Mouse (Mus musculus) lung, embryonic 15.5 days (tissue): ENCODE data around the gene Vmp1. TPM values are rescaled to one million over a fixed set of nuclear protein-coding genes. Genes with fewer than 3 reads are reported as not detected.
A peak's percentile ranks its signal among the peaks of the same experiment; 100 is the strongest.

ENCODE experiments used
- ATAC-seq: fragments of 200-750 bp; cut with Nextera tagmentation; 2 replicates; pipeline ENCODE4 v1.8.0; 2017; ENCODE audit warnings: moderate number of reproducible peaks, borderline replicate concordance; ENCODE audit not compliant: low FRiP score, low TSS enrichment; ENCODE audit errors: extremely low read depth
- H3K27ac ChIP-seq: fragments of 300-500 bp; sonication (generic); 2 replicates; pipeline ENCODE4 v1.5.1; 2015; ENCODE audit warnings: moderate library complexity, mild to moderate bottlenecking, inconsistent platforms
- H3K27me3 ChIP-seq: fragments of 300-500 bp; sonication (generic); 2 replicates; pipeline ENCODE4 v1.6.1; 2015; ENCODE audit warnings: inconsistent platforms
- H3K36me3 ChIP-seq: fragments of 300-500 bp; sonication (generic); 2 replicates; pipeline ENCODE4 v1.6.1; 2015; ENCODE audit warnings: inconsistent platforms
- H3K4me1 ChIP-seq: fragments of 300-500 bp; sonication (generic); 2 replicates; pipeline ENCODE4 v1.6.1; 2015; ENCODE audit warnings: inconsistent platforms
- H3K4me2 ChIP-seq: fragments of 300-500 bp; sonication (generic); 2 replicates; pipeline ENCODE4 v1.6.1; 2015; ENCODE audit warnings: inconsistent platforms, mild to moderate bottlenecking, moderate library complexity
- H3K4me3 ChIP-seq: fragments of 300-500 bp; sonication (generic); 2 replicates; pipeline ENCODE4 v1.5.1; 2015; ENCODE audit warnings: mild to moderate bottlenecking, inconsistent platforms
- H3K9ac ChIP-seq: fragments of 300-500 bp; sonication (generic); 2 replicates; pipeline ENCODE4 v1.6.1; 2015; ENCODE audit warnings: inconsistent platforms
- H3K9me3 ChIP-seq: fragments of 300-500 bp; sonication (generic); 2 replicates; pipeline ENCODE4 v1.6.1; 2016; ENCODE audit warnings: inconsistent platforms
- WGBS: fragments of 180-500 bp; shearing (Covaris S2); methylation state at CpG from one replicate; pipeline ENCODE4 v1.1.7; 2015; 5-methylcytosine and 5-hydroxymethylcytosine counted together
- polyA plus RNA-seq: library from polyadenylated mRNA; unstranded; fragments of >200 nt; fragmentation: Nextera tagmentation; extraction: Ambion mirVana; gene quantifications from 2 replicates; pipeline ENCODE4 v1.2.1, GENCODE M21; 2015

Vmp1 gene
- polyA plus RNA-seq, 1 experiment from 2014 or later, result 107 TPM

- peaks cover 37% of the 10 kb centered on the region for H3K4me1 ChIP-seq
- WGBS, result 21% methylated on average over 15 of the region's 15 CpGs
- H3K4me2 ChIP-seq, result peak overlapping the region; percentile 30
- peak overlapping the region; percentile 85 for H3K27ac ChIP-seq
- no peaks in the 10 kb centered on the region for H3K27me3 ChIP-seq
- H3K9me3 ChIP-seq, result no peaks in the 10 kb centered on the region
- H3K36me3 ChIP-seq, result no peaks in the 10 kb centered on the region
- H3K4me3 ChIP-seq, result no peak overlapping the region; the same call in 1 of the 2 replicates
- peak; percentile 79 for ATAC-seq
- H3K9ac ChIP-seq, result 0 out of 2 replicates have a peak overlapping the region, but pooled peaks have one; percentile 6
Measured at GRCm38 (mm10) chr11:86571047-86571855, 112.4 kb downstream of the Vmp1 start.

- no peak overlapping the region for H3K4me3 ChIP-seq
- no peaks in the 10 kb centered on the region for H3K27me3 ChIP-seq
- H3K9ac ChIP-seq, result no peak overlapping the region
- no peaks in the 10 kb centered on the region for H3K36me3 ChIP-seq
- H3K4me2 ChIP-seq, result no peak overlapping the region
- peaks cover 30% of the 10 kb centered on the region for H3K4me1 ChIP-seq
- peak overlapping the region; percentile 85 for H3K27ac ChIP-seq
- no peaks in the 10 kb centered on the region for H3K9me3 ChIP-seq
- no peak for ATAC-seq
- 28% methylated on average over 9 of the region's 9 CpGs for WGBS
Measured at GRCm38 (mm10) chr11:86570261-86570746, 113.3 kb downstream of the Vmp1 start.

GRCm38 (mm10) chr11:86568425-86568824 lies 115.2 kb downstream of the Vmp1 start:
- no peak overlapping the region for H3K4me3 ChIP-seq
- H3K9ac ChIP-seq, result no peak overlapping the region
- 47% methylated on average over 3 of the region's 3 CpGs for WGBS
- no peak overlapping the region for H3K27ac ChIP-seq
- no peaks in the 10 kb centered on the region for H3K27me3 ChIP-seq
- ATAC-seq, result no peak
- no peaks in the 10 kb centered on the region for H3K36me3 ChIP-seq
- H3K9me3 ChIP-seq, result no peaks in the 10 kb centered on the region
- H3K4me2 ChIP-seq, result no peak overlapping the region
- H3K4me1 ChIP-seq, result peaks cover 30% of the 10 kb centered on the region

- 81% methylated on average over 4 of the region's 4 CpGs for WGBS
- H3K9ac ChIP-seq, result no peak overlapping the region
- H3K4me2 ChIP-seq, result no peak overlapping the region
- no peak for ATAC-seq
- no peaks in the 10 kb centered on the region for H3K4me1 ChIP-seq
- no peak overlapping the region for H3K27ac ChIP-seq
- no peak overlapping the region for H3K4me3 ChIP-seq
- H3K27me3 ChIP-seq, result no peaks in the 10 kb centered on the region
- no peaks in the 10 kb centered on the region for H3K9me3 ChIP-seq
- H3K36me3 ChIP-seq, result peaks cover 19% of the 10 kb centered on the region; the same call in 1 of the 2 replicates
Measured at GRCm38 (mm10) chr11:86558258-86558657, 125.4 kb downstream of the Vmp1 start.

- H3K9me3 ChIP-seq, result no peaks in the 10 kb centered on the region
- H3K27ac ChIP-seq, result no peak overlapping the region
- peaks cover 31% of the 10 kb centered on the region; the same call in 1 of the 2 replicates for H3K36me3 ChIP-seq
- H3K4me2 ChIP-seq, result no peak overlapping the region
- WGBS, result 84% methylated on average over 6 of the region's 6 CpGs
- no peak overlapping the region for H3K9ac ChIP-seq
- ATAC-seq, result no peak
- H3K4me3 ChIP-seq, result no peak overlapping the region
- H3K27me3 ChIP-seq, result no peaks in the 10 kb centered on the region
- no peaks in the 10 kb centered on the region for H3K4me1 ChIP-seq
Measured at GRCm38 (mm10) chr11:86553525-86553924, 130.1 kb downstream of the Vmp1 start.

DNA sequence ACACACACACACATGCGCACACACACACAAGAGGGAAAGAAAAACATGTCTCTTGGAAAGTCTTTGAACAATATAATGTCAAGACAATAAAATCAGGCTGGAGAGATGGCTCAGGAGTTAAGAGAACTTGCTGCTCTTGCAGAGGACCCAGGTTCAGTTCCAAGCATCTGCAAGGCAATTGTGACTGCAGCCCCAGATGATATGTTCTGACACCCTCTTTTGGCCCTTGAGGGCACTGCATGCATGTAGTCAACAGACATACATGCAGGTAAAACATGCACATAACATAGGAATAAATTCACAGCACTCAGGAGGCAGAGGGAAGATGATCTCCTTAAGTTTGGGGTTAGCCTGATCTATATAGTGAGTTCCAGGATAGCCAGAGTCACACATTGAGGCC lies 136.2 kb downstream of the Vmp1 start:
- Histone ChIP-seq H3K4me3 (no peak overlapping the region), H3K4me1 (peaks cover 21% of the 10 kb centered on the region), H3K36me3 (peaks cover 7% of the 10 kb centered on the region; the same call in 1 of the 2 replicates), H3K27ac (no peak overlapping the region), H3K9me3 (no peaks in the 10 kb centered on the region), H3K27me3 (no peaks in the 10 kb centered on the region), H3K4me2 (no peak overlapping the region), H3K9ac (no peak overlapping the region)
- ATAC-seq, result no peak
- 95% methylated on average over 1 of the region's 1 CpGs for WGBS

- Histone ChIP-seq H3K4me2 (peak overlapping the region; percentile 57), H3K9ac (peak overlapping the region; percentile 54), H3K4me1 (peaks cover 21% of the 10 kb centered on the region), H3K27me3 (no peaks in the 10 kb centered on the region), H3K27ac (peak overlapping the region; percentile 84), H3K4me3 (peak overlapping the region; percentile 77), H3K9me3 (no peaks in the 10 kb centered on the region), H3K36me3 (peaks cover 7% of the 10 kb centered on the region; the same call in 1 of the 2 replicates)
- WGBS, result 76% methylated on average over 8 of the region's 8 CpGs
- ATAC-seq, result no peak
Measured at GRCm38 (mm10) chr11:86545556-86545955, 138.1 kb downstream of the Vmp1 start.

DNA sequence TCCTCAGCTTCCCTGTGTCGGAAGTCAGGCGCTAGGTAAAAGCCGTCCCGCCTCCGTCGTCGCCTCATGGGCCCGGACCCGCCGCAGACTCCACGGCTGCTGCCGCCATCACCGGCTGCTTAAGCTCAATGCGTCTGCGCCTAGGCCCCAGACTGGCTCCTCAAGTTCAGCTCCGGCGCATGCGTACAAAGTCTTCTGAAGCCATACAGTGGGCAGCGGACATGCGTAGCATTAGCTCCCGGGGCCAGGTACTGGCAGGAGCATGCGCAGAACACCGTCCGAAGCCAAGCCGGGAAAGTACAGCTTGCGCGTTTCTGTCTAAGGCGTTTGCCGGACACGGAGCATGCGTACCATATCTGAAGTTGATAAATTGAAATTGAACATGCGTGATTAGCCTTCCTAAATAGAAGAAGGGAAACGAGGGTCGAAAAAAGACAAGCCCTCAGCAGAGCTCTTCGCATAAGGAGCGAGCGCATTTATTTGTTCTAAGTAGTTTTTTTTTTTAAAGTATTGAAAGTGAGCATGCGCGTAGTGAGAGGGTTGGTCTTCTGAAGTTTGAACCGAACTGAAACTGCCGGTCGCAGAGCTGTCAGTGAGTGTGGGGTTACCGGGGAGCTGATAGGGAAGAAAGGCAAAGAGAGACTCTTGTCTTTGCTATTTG lies 138.9 kb downstream of the Vmp1 start, which contains the start of the genes Rps6kb1 and Tubd1:
Gene Rps6kb1 (minus strand): TSS at position 167 of the 661 bp plus-strand sequence.
Gene Tubd1 (plus strand): TSS at position 353 of the 661 bp plus-strand sequence.
- H3K4me1 ChIP-seq, result peaks cover 21% of the 10 kb centered on the region
- H3K27me3 ChIP-seq, result no peaks in the 10 kb centered on the region
- peaks cover 7% of the 10 kb centered on the region; the same call in 1 of the 2 replicates for H3K36me3 ChIP-seq
- no peaks in the 10 kb centered on the region for H3K9me3 ChIP-seq
- peak within 1 kb of the TSS; percentile 77 for H3K4me3 ChIP-seq
- peak; percentile 98 for ATAC-seq
- peak within 1 kb of the TSS; percentile 84 for H3K27ac ChIP-seq
- peak within 1 kb of the TSS; percentile 87 for H3K9ac ChIP-seq
- peak within 1 kb of the TSS; percentile 76 for H3K4me2 ChIP-seq
- WGBS, result under 1% methylated on average over 43 of the region's 43 CpGs

DNA sequence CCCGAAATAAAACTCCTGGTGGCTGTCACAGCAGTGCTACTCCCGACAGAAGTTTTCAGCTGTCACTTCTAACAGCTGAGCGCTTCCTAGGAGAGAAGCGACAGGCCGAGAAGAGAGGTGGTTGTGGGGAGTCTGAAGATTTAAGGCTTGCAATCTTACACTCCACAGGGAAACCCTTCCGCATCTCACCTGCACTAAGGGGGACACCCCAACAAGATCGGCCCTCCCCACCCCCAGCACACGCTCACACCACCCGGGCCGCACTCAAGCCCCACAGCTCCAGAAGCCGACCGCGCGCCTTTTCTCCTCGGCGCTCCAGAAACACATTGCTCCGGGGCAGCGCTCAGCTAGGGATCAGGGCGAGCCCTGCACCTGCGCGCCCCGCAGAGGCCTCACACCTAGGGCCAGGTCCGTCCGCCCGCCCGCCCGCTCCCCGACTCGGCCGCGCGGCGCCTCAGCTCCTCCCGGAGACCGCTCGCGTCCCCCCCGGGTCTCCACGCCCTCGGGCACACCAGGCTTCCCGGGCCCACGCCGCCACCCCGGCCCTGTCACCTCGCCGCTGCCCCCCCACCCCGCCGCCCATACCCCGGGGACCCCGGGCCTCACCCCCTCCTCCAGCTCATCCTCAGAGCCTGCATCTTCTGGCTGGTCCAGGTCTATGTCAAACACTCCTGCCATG lies 139.5 kb downstream of the Vmp1 start:
- H3K27me3 ChIP-seq, result no peaks in the 10 kb centered on the region
- H3K4me3 ChIP-seq, result peak overlapping the region; percentile 77
- peaks cover 3% of the 10 kb centered on the region; the same call in 1 of the 2 replicates for H3K36me3 ChIP-seq
- H3K9me3 ChIP-seq, result no peaks in the 10 kb centered on the region
- WGBS, result under 1% methylated on average over 30 of the region's 50 CpGs
- H3K9ac ChIP-seq, result peak overlapping the region; percentile 87
- ATAC-seq, result peak; percentile 60
- H3K4me2 ChIP-seq, result peak overlapping the region; percentile 76
- H3K27ac ChIP-seq, result peak overlapping the region; percentile 84
- H3K4me1 ChIP-seq, result peaks cover 21% of the 10 kb centered on the region

DNA sequence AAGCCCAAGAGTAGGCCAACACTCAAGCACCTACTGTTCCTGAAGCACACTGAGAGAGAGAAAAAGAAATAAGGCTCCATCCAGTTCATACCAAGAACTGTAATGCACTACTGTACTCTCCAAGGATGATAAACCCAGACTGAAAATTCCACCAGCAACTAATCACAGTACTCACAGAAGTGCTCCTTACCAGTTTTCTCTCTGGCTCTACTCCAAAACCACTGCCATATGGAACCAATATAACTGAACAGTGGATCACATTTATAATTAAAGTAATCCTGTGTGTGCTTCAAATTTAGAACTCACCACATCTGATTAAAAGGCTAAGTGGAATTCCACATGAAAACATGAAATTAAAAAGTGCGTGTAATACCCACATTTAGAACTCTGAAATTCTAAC lies 140.8 kb downstream of the Vmp1 start:
- Histone ChIP-seq H3K4me2 (peak overlapping the region; percentile 76), H3K27ac (no peak overlapping the region)

DNA sequence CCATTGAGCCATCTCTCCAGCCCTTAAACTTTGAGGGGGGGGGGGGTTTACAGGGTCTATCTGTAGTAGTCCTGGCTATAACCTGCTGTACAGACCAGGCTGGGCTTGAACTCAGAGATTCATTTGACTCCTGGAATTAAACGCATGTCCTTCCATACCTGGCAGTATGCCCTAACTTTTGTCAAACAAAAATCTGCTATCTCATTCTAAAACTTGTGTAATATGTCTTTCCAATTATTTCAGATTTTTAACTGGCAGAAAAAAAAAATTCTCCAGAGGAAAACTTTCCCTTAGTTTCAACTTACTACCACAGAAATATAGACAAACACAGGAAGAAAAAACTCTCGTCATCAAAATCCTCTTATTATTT lies 143.2 kb downstream of the Vmp1 start:
- no peak overlapping the region for H3K9ac ChIP-seq
- WGBS, result 87% methylated on average over 2 of the region's 2 CpGs
- H3K27ac ChIP-seq, result no peak overlapping the region
- H3K4me2 ChIP-seq, result no peak overlapping the region
- H3K4me1 ChIP-seq, result peaks cover 12% of the 10 kb centered on the region; the same call in 1 of the 2 replicates
- no peaks in the 10 kb centered on the region for H3K27me3 ChIP-seq
- ATAC-seq, result no peak
- no peak overlapping the region for H3K4me3 ChIP-seq
- no peaks in the 10 kb centered on the region for H3K36me3 ChIP-seq
- H3K9me3 ChIP-seq, result no peaks in the 10 kb centered on the region

More for the DNA sequence above, 140.8 kb downstream of the Vmp1 start:
- WGBS, result 86% methylated on average over 1 of the region's 1 CpGs
- H3K4me3 ChIP-seq, result peak overlapping the region; percentile 9; the same call in 1 of the 2 replicates
- no peaks in the 10 kb centered on the region for H3K36me3 ChIP-seq
- H3K4me1 ChIP-seq, result peaks cover 21% of the 10 kb centered on the region
- H3K27me3 ChIP-seq, result no peaks in the 10 kb centered on the region
- ATAC-seq, result no peak
- H3K9ac ChIP-seq, result no peak overlapping the region
- H3K9me3 ChIP-seq, result no peaks in the 10 kb centered on the region
